Mouse (Mus musculus): Measurements from ENCODE around the gene Slc38a3. TPM values are rescaled to one million over a fixed set of nuclear protein-coding genes. Genes with fewer than 3 reads are reported as not detected.
A peak's percentile ranks its signal among the peaks of the same experiment; 100 is the strongest.

Slc38a3 gene
- total and polyA plus RNA-seq, 3 experiments = not detected

- TF ChIP-seq USF2 (IDR thresholded peaks at IDR 0.05; ENCODE audit: borderline replicate concordance in 1 of 2, insufficient read depth in 1 of 2, low read depth in 1 of 2, low read length in 2 of 2) = no peak
These were observed 42.5 kb downstream of the Slc38a3 start (continued) for GRCm38 (mm10) chr9:107626844-107627277.

- no peak for DNase-seq (ENCODE audit: low read depth, low spot score)
- H3K79me2 ChIP-seq (ENCODE audit: control insufficient read depth, insufficient read depth, low read length, poor library complexity) = peaks cover 41% of the 10 kb centered on the region
- H3K4me1 ChIP-seq (ENCODE audit: control insufficient read depth in 1 of 2, insufficient read depth in 2 of 2, low read length in 2 of 2) = peaks cover 13 to 28% of the 10 kb centered on the region in 2 experiments
- no peak overlapping the region for H3K27ac ChIP-seq (ENCODE audit: control insufficient read depth, low read depth, low read length)
- H3K27me3 ChIP-seq (ENCODE audit: control insufficient read depth in 1 of 2, insufficient read depth in 2 of 2, low read length in 2 of 2) = no peaks in the 10 kb centered on the region
- H3K4me3 ChIP-seq (ENCODE audit: control insufficient read depth in 1 of 2, insufficient read depth in 1 of 2, low read depth in 2 of 2, low read length in 2 of 2) = no peak overlapping the region
- peaks cover 1 to 18% of the 10 kb centered on the region in 2 experiments; a peak in 3 of 4 replicates for H3K36me3 ChIP-seq (ENCODE audit: control insufficient read depth in 1 of 2, insufficient read depth in 2 of 2, low read length in 2 of 2)
- H3K9ac ChIP-seq (ENCODE audit: control insufficient read depth, low read depth, low read length, poor library complexity, severe bottlenecking) = no peak overlapping the region
- TF ChIP-seq MXI1 (IDR thresholded peaks at IDR 0.05; ENCODE audit: low read depth, low read length) = no peak
- no peaks in the 10 kb centered on the region for H3K9me3 ChIP-seq (replicated peaks; ENCODE audit: insufficient read depth, low read length)
These were observed 43.0 kb downstream of the Slc38a3 start for GRCm38 (mm10) chr9:107626158-107626843.

GRCm38 (mm10) chr9:107625351-107626128, 43.8 kb downstream of the Slc38a3 start:
- DNase-seq (ENCODE audit: low read depth, low spot score) = peak; percentile 42
- Histone ChIP-seq H3K4me1 (ENCODE audit: control insufficient read depth in 1 of 2, insufficient read depth in 2 of 2, low read length in 2 of 2) (peaks cover 13 to 28% of the 10 kb centered on the region in 2 experiments), H3K9me3 (replicated peaks; ENCODE audit: insufficient read depth, low read length) (no peaks in the 10 kb centered on the region), H3K27ac (ENCODE audit: control insufficient read depth, low read depth, low read length) (no peak overlapping the region), H3K9ac (ENCODE audit: control insufficient read depth, low read depth, low read length, poor library complexity, severe bottlenecking) (no peak overlapping the region), H3K36me3 (ENCODE audit: control insufficient read depth in 1 of 2, insufficient read depth in 2 of 2, low read length in 2 of 2) (peaks cover 1 to 18% of the 10 kb centered on the region in 2 experiments; a peak in 3 of 4 replicates), H3K4me3 (ENCODE audit: control insufficient read depth in 1 of 2, insufficient read depth in 1 of 2, low read depth in 2 of 2, low read length in 2 of 2) (no peak overlapping the region), H3K27me3 (ENCODE audit: control insufficient read depth in 1 of 2, insufficient read depth in 2 of 2, low read length in 2 of 2) (no peaks in the 10 kb centered on the region), H3K79me2 (ENCODE audit: control insufficient read depth, insufficient read depth, low read length, poor library complexity) (peaks cover 34% of the 10 kb centered on the region)
- TF ChIP-seq CTCF (IDR thresholded peaks at IDR 0.05 in 2 of 3, conservative IDR thresholded peaks at IDR 0.05 in 1 of 3; ENCODE audit: control insufficient read depth in 1 of 3, insufficient read depth in 1 of 3, low read depth in 2 of 3, low read length in 3 of 3, poor library complexity in 1 of 3, severe bottlenecking in 1 of 3) = peak; percentile 11 to 38 (median 36); a peak in 4 of 6 replicates
- no peak for TF ChIP-seq TCF12 (IDR thresholded peaks at IDR 0.05; ENCODE audit: low read depth, low read length)

GRCm38 (mm10) chr9:107624951-107625350, 44.4 kb downstream of the Slc38a3 start:
- Histone ChIP-seq H3K9ac (ENCODE audit: control insufficient read depth, low read depth, low read length, poor library complexity, severe bottlenecking) (peak overlapping the region; percentile 5; the same call in 1 of the 2 replicates), H3K9me3 (replicated peaks; ENCODE audit: insufficient read depth, low read length) (no peaks in the 10 kb centered on the region), H3K79me2 (ENCODE audit: control insufficient read depth, insufficient read depth, low read length, poor library complexity) (peaks cover 34% of the 10 kb centered on the region), H3K4me3 (ENCODE audit: control insufficient read depth in 1 of 2, insufficient read depth in 1 of 2, low read depth in 2 of 2, low read length in 2 of 2) (no peak overlapping the region), H3K4me1 (ENCODE audit: control insufficient read depth in 1 of 2, insufficient read depth in 2 of 2, low read length in 2 of 2) (peaks cover 13 to 26% of the 10 kb centered on the region in 2 experiments), H3K36me3 (ENCODE audit: control insufficient read depth in 1 of 2, insufficient read depth in 2 of 2, low read length in 2 of 2) (peaks cover 1 to 18% of the 10 kb centered on the region in 2 experiments; a peak in 3 of 4 replicates), H3K27ac (ENCODE audit: control insufficient read depth, low read depth, low read length) (peak overlapping the region; percentile 25), H3K27me3 (ENCODE audit: control insufficient read depth in 1 of 2, insufficient read depth in 2 of 2, low read length in 2 of 2) (no peaks in the 10 kb centered on the region)
- no peak for TF ChIP-seq MAFK (IDR thresholded peaks at IDR 0.05; ENCODE audit: borderline replicate concordance, low read depth, low read length)
- DNase-seq (ENCODE audit: low read depth, low spot score) = no peak

Measured in MEL (cell line).